Mouse (Mus musculus) heart, embryonic 11.5 days (tissue): ENCODE results near the gene Ptprf. TPM values are rescaled to one million over a fixed set of nuclear protein-coding genes. Genes with fewer than 3 reads are reported as not detected.

Experiments used
- ATAC-seq: fragments of 200-750 bp; cut with Nextera tagmentation; replicated peaks from 2 replicates; pipeline ENCODE4 v1.8.0; 2017; ENCODE audit warnings: moderate library complexity; ENCODE audit not compliant: insufficient number of reproducible peaks, low FRiP score, low TSS enrichment
- H3K27ac ChIP-seq: fragments of 300-500 bp; sonication (generic); 2 replicates; pipeline ENCODE4 v1.5.1; 2014; ENCODE audit warnings: mild to moderate bottlenecking, low read depth, low read length
- H3K27me3 ChIP-seq: fragments of 300-500 bp; sonication (generic); 2 replicates; pipeline ENCODE4 v1.6.1; 2014; ENCODE audit warnings: mild to moderate bottlenecking, low read length, mixed read lengths; ENCODE audit not compliant: control insufficient read depth, insufficient read depth
- H3K36me3 ChIP-seq: fragments of 300-500 bp; sonication (generic); 2 replicates; pipeline ENCODE4 v1.6.1; 2014; ENCODE audit warnings: mild to moderate bottlenecking, low read length, moderate library complexity, mixed read lengths; ENCODE audit not compliant: control insufficient read depth, insufficient read depth
- H3K4me1 ChIP-seq: fragments of 300-500 bp; sonication (generic); 2 replicates; pipeline ENCODE4 v1.6.1; 2014; ENCODE audit warnings: low read length; ENCODE audit not compliant: control insufficient read depth, insufficient read depth
- H3K4me2 ChIP-seq: fragments of 300-500 bp; sonication (generic); 2 replicates; pipeline ENCODE4 v1.6.1; 2014; ENCODE audit warnings: mild to moderate bottlenecking, moderate library complexity
- H3K4me3 ChIP-seq: fragments of 300-500 bp; sonication (generic); 2 replicates; pipeline ENCODE4 v1.5.1; 2014; ENCODE audit warnings: low read depth, low read length
- H3K9ac ChIP-seq: fragments of 300-500 bp; sonication (generic); 2 replicates; pipeline ENCODE4 v1.6.1; 2014; ENCODE audit warnings: mild to moderate bottlenecking, low read depth, low read length, moderate library complexity
- H3K9me3 ChIP-seq: fragments of 300-500 bp; sonication (generic); replicated peaks from 2 replicates; pipeline ENCODE4 v1.6.1; 2016; ENCODE audit warnings: low read length; ENCODE audit not compliant: control insufficient read depth
- WGBS: fragments of 180-500 bp; shearing (Covaris S2); extraction: QIAGEN DNeasy Blood & Tissue Kit; methylation state at CpG from one replicate; pipeline ENCODE4 v1.1.7; 2014; ENCODE audit not compliant: insufficient replicate concordance; 5-methylcytosine and 5-hydroxymethylcytosine counted together
- polyA plus RNA-seq: library from polyadenylated mRNA; unstranded; fragments of >200 nt; fragmentation: Nextera tagmentation; extraction: Ambion mirVana; gene quantifications from 2 replicates; pipeline ENCODE4 v1.2.1, GENCODE M21; 2014

Ptprf gene
- polyA plus RNA-seq, 1 experiment from 2014 or later: 24.5 TPM

GRCm38 (mm10) chr4:118259782-118260463 is 31.3 kb downstream of the Ptprf start:
- peaks cover 4% of the 10 kb centered on the region; the same call in 1 of the 2 replicates for H3K36me3 ChIP-seq
- peak overlapping the region; percentile 43 for H3K4me3 ChIP-seq
- H3K4me1 ChIP-seq: peaks cover 63% of the 10 kb centered on the region
- WGBS: 70% methylated on average over 8 of the region's 8 CpGs
- no peak overlapping the region for H3K27ac ChIP-seq
- H3K9me3 ChIP-seq: no peaks in the 10 kb centered on the region
- no peak for ATAC-seq
- H3K4me2 ChIP-seq: peak overlapping the region; percentile 72
- no peaks in the 10 kb centered on the region for H3K27me3 ChIP-seq
- no peak overlapping the region for H3K9ac ChIP-seq

GRCm38 (mm10) chr4:118257977-118258376 is 33.2 kb downstream of the Ptprf start:
- 67% methylated on average over 5 of the region's 5 CpGs for WGBS
- Histone ChIP-seq H3K4me3 (no peak overlapping the region), H3K36me3 (peaks cover 4% of the 10 kb centered on the region; the same call in 1 of the 2 replicates), H3K27me3 (no peaks in the 10 kb centered on the region), H3K4me1 (peaks cover 60% of the 10 kb centered on the region), H3K4me2 (no peak overlapping the region), H3K9ac (no peak overlapping the region), H3K9me3 (no peaks in the 10 kb centered on the region), H3K27ac (no peak overlapping the region)
- ATAC-seq: no peak

- H3K27ac ChIP-seq: no peak overlapping the region
- 75% methylated on average over 10 of the region's 10 CpGs for WGBS
- H3K4me1 ChIP-seq: peaks cover 57% of the 10 kb centered on the region
Measured at GRCm38 (mm10) chr4:118257416-118257815, 33.8 kb downstream of the Ptprf start.

GRCm38 (mm10) chr4:118256217-118256616 is 35.0 kb downstream of the Ptprf start:
- Histone ChIP-seq H3K27me3 (no peaks in the 10 kb centered on the region), H3K9me3 (no peaks in the 10 kb centered on the region), H3K9ac (no peak overlapping the region), H3K36me3 (peaks cover 10% of the 10 kb centered on the region), H3K27ac (no peak overlapping the region), H3K4me3 (no peak overlapping the region), H3K4me2 (no peak overlapping the region), H3K4me1 (peaks cover 53% of the 10 kb centered on the region)
- 66% methylated on average over 12 of the region's 12 CpGs for WGBS
- no peak for ATAC-seq

More at GRCm38 (mm10) chr4:118257416-118257815, 33.8 kb downstream of the Ptprf start:
- no peaks in the 10 kb centered on the region for H3K27me3 ChIP-seq
- no peak overlapping the region for H3K9ac ChIP-seq
- H3K9me3 ChIP-seq: no peaks in the 10 kb centered on the region
- no peak overlapping the region for H3K4me2 ChIP-seq
- H3K4me3 ChIP-seq: no peak overlapping the region
- no peak for ATAC-seq
- H3K36me3 ChIP-seq: peaks cover 4% of the 10 kb centered on the region; the same call in 1 of the 2 replicates

- Histone ChIP-seq H3K36me3 (peaks cover 10% of the 10 kb centered on the region), H3K9me3 (no peaks in the 10 kb centered on the region), H3K27me3 (no peaks in the 10 kb centered on the region), H3K4me3 (no peak overlapping the region), H3K9ac (no peak overlapping the region), H3K4me1 (peaks cover 41% of the 10 kb centered on the region), H3K4me2 (no peak overlapping the region), H3K27ac (no peak overlapping the region)
- no peak for ATAC-seq
- 84% methylated on average over 5 of the region's 5 CpGs for WGBS
Measured at GRCm38 (mm10) chr4:118254953-118255352, 36.3 kb downstream of the Ptprf start.

- H3K4me3 ChIP-seq: no peak overlapping the region
- H3K4me2 ChIP-seq: no peak overlapping the region
- H3K27me3 ChIP-seq: no peaks in the 10 kb centered on the region
- no peak overlapping the region for H3K27ac ChIP-seq
- ATAC-seq: no peak
- peaks cover 7% of the 10 kb centered on the region; the same call in 1 of the 2 replicates for H3K4me1 ChIP-seq
- peaks cover 31% of the 10 kb centered on the region for H3K36me3 ChIP-seq
- 74% methylated on average over 3 of the region's 3 CpGs for WGBS
- H3K9ac ChIP-seq: no peak overlapping the region
- no peaks in the 10 kb centered on the region for H3K9me3 ChIP-seq
Measured at GRCm38 (mm10) chr4:118247323-118247722, 43.9 kb downstream of the Ptprf start.

GRCm38 (mm10) chr4:118245847-118246246 is 45.4 kb downstream of the Ptprf start:
- Histone ChIP-seq H3K4me3 (no peak overlapping the region), H3K27ac (no peak overlapping the region), H3K4me2 (no peak overlapping the region), H3K27me3 (no peaks in the 10 kb centered on the region), H3K36me3 (peaks cover 27% of the 10 kb centered on the region), H3K9ac (no peak overlapping the region), H3K9me3 (no peaks in the 10 kb centered on the region), H3K4me1 (no peaks in the 10 kb centered on the region; the same call in 1 of the 2 replicates)
- ATAC-seq: no peak
- WGBS: 87% methylated on average over 14 of the region's 14 CpGs

- no peak overlapping the region for H3K27ac ChIP-seq
- no peak for ATAC-seq
Measured at GRCm38 (mm10) chr4:118243791-118244190, 47.4 kb downstream of the Ptprf start.

GRCm38 (mm10) chr4:118243298-118243697 is 47.9 kb downstream of the Ptprf start:
- Histone ChIP-seq H3K9ac (no peak overlapping the region), H3K9me3 (no peaks in the 10 kb centered on the region), H3K4me1 (no peaks in the 10 kb centered on the region), H3K4me3 (no peak overlapping the region), H3K27me3 (no peaks in the 10 kb centered on the region), H3K4me2 (no peak overlapping the region), H3K27ac (no peak overlapping the region), H3K36me3 (peaks cover 29% of the 10 kb centered on the region)
- ATAC-seq: no peak
- WGBS: 91% methylated on average over 11 of the region's 11 CpGs

More at GRCm38 (mm10) chr4:118243791-118244190, 47.4 kb downstream of the Ptprf start:
- no peaks in the 10 kb centered on the region for H3K27me3 ChIP-seq
- 77% methylated on average over 7 of the region's 7 CpGs for WGBS
- no peak overlapping the region for H3K4me3 ChIP-seq
- H3K4me2 ChIP-seq: no peak overlapping the region
- H3K4me1 ChIP-seq: no peaks in the 10 kb centered on the region
- no peaks in the 10 kb centered on the region for H3K9me3 ChIP-seq
- no peak overlapping the region for H3K9ac ChIP-seq
- H3K36me3 ChIP-seq: peaks cover 29% of the 10 kb centered on the region
